In genomic region chr11:102008954-102009637, GRCm38 (mm10) we compare ENCODE assay signal across 16 mouse cellular contexts. TPM values are rescaled to one million over a fixed set of nuclear protein-coding genes. Genes with fewer than 3 reads are reported as not detected.
DNase-seq lines count a peak whose midpoint lies in the region; ATAC-seq and TF ChIP-seq lines count a peak whose summit lies in the region.
"Had no signal": no experiment of that assay in that cellular context is flagged by ENCODE, and none has a peak within 500 bp of the region (broad histone marks: within the 10 kb centered on the region; RNA-seq: fewer than 3 reads in every experiment).

No protein-coding gene starts in this region.

- H3K36me3 ChIP-seq in forebrain, embryonic 10.5 days (replicated peaks): peaks cover 96% of the 10 kb centered on the region
- H3K36me3 ChIP-seq in forebrain, postnatal 0 days (ENCODE audit: insufficient read depth): peaks cover 65% of the 10 kb centered on the region
- H3K36me3 ChIP-seq in liver, embryonic 16.5 days (ENCODE audit: control insufficient read depth, insufficient read depth): no peaks in the 10 kb centered on the region
- H3K36me3 ChIP-seq in hindbrain, embryonic 14.5 days (replicated peaks; ENCODE audit: control insufficient read depth, insufficient read depth): peaks cover 62% of the 10 kb centered on the region
- H3K36me3 ChIP-seq: embryonic facial prominence, embryonic 15.5 days had no signal

- DNase-seq in forebrain, embryonic 10.5 days (ENCODE audit: extremely low spot score, low spot score): no peak
- DNase-seq in forebrain, postnatal 0 days: no peak
- DNase-seq in liver: no peak
- DNase-seq in hindbrain, embryonic 14.5 days (ENCODE audit: low spot score): no peak
- peak; percentile 35 for DNase-seq in lung, postnatal 14 days
- DNase-seq in layer of hippocampus, adult 18-20 months (ENCODE audit: low spot score in 2 of 2): no peak
- DNase-seq in ovary, postnatal 14 days (ENCODE audit: low spot score): no peak
- DNase-seq: cerebellum, postnatal 10 days; kidney, postnatal 36 days had no signal

- H3K9ac ChIP-seq in forebrain, postnatal 0 days: no peak overlapping the region
- no peak overlapping the region for H3K9ac ChIP-seq in liver, embryonic 16.5 days (ENCODE audit: low read depth, low read length)
- no peak overlapping the region for H3K9ac ChIP-seq in hindbrain, embryonic 14.5 days
- H3K9ac ChIP-seq: embryonic facial prominence, embryonic 15.5 days had no signal

- no peak overlapping the region for H3K4me2 ChIP-seq in forebrain, postnatal 0 days (ENCODE audit: low read depth)
- H3K4me2 ChIP-seq in liver, embryonic 16.5 days (ENCODE audit: low read depth, low read length): no peak overlapping the region
- no peak overlapping the region for H3K4me2 ChIP-seq in hindbrain, embryonic 14.5 days (replicated peaks)
- H3K4me2 ChIP-seq: embryonic facial prominence, embryonic 15.5 days had no signal

- no peaks in the 10 kb centered on the region for H3K27me3 ChIP-seq in forebrain, embryonic 10.5 days (ENCODE audit: poor library complexity, severe bottlenecking)
- H3K27me3 ChIP-seq in forebrain, postnatal 0 days (ENCODE audit: insufficient read depth, low read length): no peaks in the 10 kb centered on the region
- no peaks in the 10 kb centered on the region for H3K27me3 ChIP-seq in liver, embryonic 16.5 days (ENCODE audit: control insufficient read depth, insufficient read depth, low read depth, low read length)
- no peaks in the 10 kb centered on the region for H3K27me3 ChIP-seq in hindbrain, embryonic 14.5 days (ENCODE audit: control insufficient read depth, insufficient read depth, low read length)
- H3K27me3 ChIP-seq: embryonic facial prominence, embryonic 15.5 days had no signal

- H3K4me3 ChIP-seq in forebrain, embryonic 10.5 days: no peak overlapping the region
- H3K4me3 ChIP-seq in forebrain, postnatal 0 days (ENCODE audit: low read depth, low read length): no peak overlapping the region
- no peak overlapping the region for H3K4me3 ChIP-seq in liver, embryonic 16.5 days (ENCODE audit: low read depth, low read length)
- no peak overlapping the region for H3K4me3 ChIP-seq in hindbrain, embryonic 14.5 days (replicated peaks; ENCODE audit: low read length)
- H3K4me3 ChIP-seq: embryonic facial prominence, embryonic 15.5 days had no signal

- H3K9me3 ChIP-seq in forebrain, embryonic 10.5 days: no peaks in the 10 kb centered on the region
- H3K9me3 ChIP-seq in forebrain, postnatal 0 days (ENCODE audit: low read length): no peaks in the 10 kb centered on the region
- no peaks in the 10 kb centered on the region for H3K9me3 ChIP-seq in liver, embryonic 16.5 days (replicated peaks; ENCODE audit: control insufficient read depth, low read length)
- H3K9me3 ChIP-seq in hindbrain, embryonic 14.5 days (ENCODE audit: control insufficient read depth, low read length): no peaks in the 10 kb centered on the region
- H3K9me3 ChIP-seq: embryonic facial prominence, embryonic 15.5 days had no signal

- WGBS in forebrain, embryonic 10.5 days: 90% methylated on average over 15 of the region's 15 CpGs
- WGBS in forebrain, postnatal 0 days: 79% methylated on average over 15 of the region's 15 CpGs
- WGBS in liver, embryonic 16.5 days (ENCODE audit: insufficient replicate concordance): 52% methylated on average over 15 of the region's 15 CpGs
- WGBS in hindbrain, embryonic 14.5 days: 78% methylated on average over 15 of the region's 15 CpGs

- ATAC-seq in forebrain, postnatal 0 days: no peak
- peak; percentile 11; the same call in 1 of the 2 replicates for ATAC-seq in liver, embryonic 16.5 days (ENCODE audit: low read depth)
- no peak for ATAC-seq in hindbrain, embryonic 14.5 days (ENCODE audit: low FRiP score)
- ATAC-seq: inflammation-experienced regulatory T-cells, adult 6 months had no signal

- peaks cover 31% of the 10 kb centered on the region for H3K4me1 ChIP-seq in forebrain, embryonic 10.5 days
- no peaks in the 10 kb centered on the region for H3K4me1 ChIP-seq in forebrain, postnatal 0 days (ENCODE audit: insufficient read depth)
- no peaks in the 10 kb centered on the region for H3K4me1 ChIP-seq in liver, embryonic 16.5 days (ENCODE audit: control insufficient read depth, low read depth, low read length)
- H3K4me1 ChIP-seq in hindbrain, embryonic 14.5 days (replicated peaks; ENCODE audit: control insufficient read depth, insufficient read depth, low read length): peaks cover 14% of the 10 kb centered on the region; the same call in 1 of the 2 replicates
- H3K4me1 ChIP-seq: embryonic facial prominence, embryonic 15.5 days had no signal

- TF ChIP-seq CTCF in forebrain, postnatal 0 days (IDR thresholded peaks at IDR 0.05; ENCODE audit: low read depth): no peak

- peak overlapping the region; percentile 77 for H3K27ac ChIP-seq in forebrain, embryonic 10.5 days
- H3K27ac ChIP-seq in forebrain, postnatal 0 days (ENCODE audit: low read depth, low read length): no peak overlapping the region
- H3K27ac ChIP-seq in liver, embryonic 16.5 days (ENCODE audit: low read length): no peak overlapping the region
- H3K27ac ChIP-seq in hindbrain, embryonic 14.5 days: peak overlapping the region; percentile 76; the same call in 1 of the 2 replicates
- H3K27ac ChIP-seq: embryonic facial prominence, embryonic 15.5 days had no signal

RNA-seq across cellular contexts. Expression of gene Mpp3, which starts 19.2 kb away (rescaled TPM):
- polyA plus RNA-seq in forebrain, embryonic 10.5 days (2016; fragmentation: Nextera tagmentation; extraction: Ambion mirVana): 13.5 and 16.1 TPM in 2 replicates
- total RNA-seq in forebrain, postnatal 0 days (2014; rRNA removed): 56.6 and 60.3 TPM in 2 replicates
- 45.5 and 46.4 TPM in 2 replicates for polyA plus RNA-seq in forebrain, postnatal 0 days (2015; fragmentation: Nextera tagmentation; extraction: Ambion mirVana)
- 0.28 and 0.76 TPM in 2 replicates for polyA plus RNA-seq in liver, embryonic 16.5 days (2015; fragmentation: Nextera tagmentation; extraction: Ambion mirVana)
- polyA plus RNA-seq in hindbrain, embryonic 14.5 days (2014; fragmentation: Nextera tagmentation; extraction: Ambion mirVana): 53.5 and 57.2 TPM in 2 replicates
- total RNA-seq in layer of hippocampus, adult 18-20 months (2021): 10 to 100 TPM; 85.5 to 88.9 TPM

RNA-seq across cellular contexts. Expression of gene Dusp3, which starts 22.3 kb away (rescaled TPM):
- polyA plus RNA-seq in forebrain, embryonic 10.5 days (2016; fragmentation: Nextera tagmentation; extraction: Ambion mirVana): 12.1 and 12.6 TPM in 2 replicates
- total RNA-seq in forebrain, postnatal 0 days (2014; rRNA removed): 32.8 and 35.5 TPM in 2 replicates
- 25.1 and 31.0 TPM in 2 replicates for polyA plus RNA-seq in forebrain, postnatal 0 days (2015; fragmentation: Nextera tagmentation; extraction: Ambion mirVana)
- 8.1 and 8.9 TPM in 2 replicates for polyA plus RNA-seq in liver, embryonic 16.5 days (2015; fragmentation: Nextera tagmentation; extraction: Ambion mirVana)
- polyA plus RNA-seq in hindbrain, embryonic 14.5 days (2014; fragmentation: Nextera tagmentation; extraction: Ambion mirVana): 24.0 and 24.7 TPM in 2 replicates
- total RNA-seq in layer of hippocampus, adult 18-20 months (2021): 100 to 1,000 TPM; 158 TPM

RNA-seq across cellular contexts. Expression of gene Cfap97d1, which starts 25.0 kb away (rescaled TPM):
- polyA plus RNA-seq in forebrain, embryonic 10.5 days (2016; fragmentation: Nextera tagmentation; extraction: Ambion mirVana): not detected in 2 replicates
- total RNA-seq in forebrain, postnatal 0 days (2014; rRNA removed): not detected in 2 replicates
- polyA plus RNA-seq in forebrain, postnatal 0 days (2015; fragmentation: Nextera tagmentation; extraction: Ambion mirVana): not detected in 2 replicates
- polyA plus RNA-seq in liver, embryonic 16.5 days (2015; fragmentation: Nextera tagmentation; extraction: Ambion mirVana): not detected in 2 replicates
- polyA plus RNA-seq in hindbrain, embryonic 14.5 days (2014; fragmentation: Nextera tagmentation; extraction: Ambion mirVana): not detected in 2 replicates
- total RNA-seq in layer of hippocampus, adult 18-20 months (2021): not detected
- total RNA-seq: ES-E14; gastrocnemius, adult 18-20 months; left cerebral cortex, postnatal 25 days had no signal
- polyA plus RNA-seq: embryonic facial prominence, embryonic 15.5 days; inflammation-experienced regulatory T-cells, adult 6 months; thymus, postnatal 0 days had no signal

RNA-seq across cellular contexts. Expression of gene Cd300lg, which starts 32.2 kb away (rescaled TPM):
- 0.14 and 0.23 TPM in 2 replicates for polyA plus RNA-seq in forebrain, embryonic 10.5 days (2016; fragmentation: Nextera tagmentation; extraction: Ambion mirVana)
- 0.69 and 0.86 TPM in 2 replicates for total RNA-seq in forebrain, postnatal 0 days (2014; rRNA removed)
- 0.15 and 0.30 TPM in 2 replicates for polyA plus RNA-seq in forebrain, postnatal 0 days (2015; fragmentation: Nextera tagmentation; extraction: Ambion mirVana)
- 0.68 and 0.87 TPM in 2 replicates for polyA plus RNA-seq in liver, embryonic 16.5 days (2015; fragmentation: Nextera tagmentation; extraction: Ambion mirVana)
- polyA plus RNA-seq in hindbrain, embryonic 14.5 days (2014; fragmentation: Nextera tagmentation; extraction: Ambion mirVana): 0.27 TPM in 1 of 2 replicates, not detected in the other
- total RNA-seq in layer of hippocampus, adult 18-20 months (2021): not detected
- total RNA-seq: ES-E14; left cerebral cortex, postnatal 25 days had no signal

RNA-seq across cellular contexts. Expression of gene Sost, which starts 42.3 kb away (rescaled TPM):
- not detected in 2 replicates for polyA plus RNA-seq in forebrain, embryonic 10.5 days (2016; fragmentation: Nextera tagmentation; extraction: Ambion mirVana)
- total RNA-seq in forebrain, postnatal 0 days (2014; rRNA removed): 0.31 TPM in 1 of 2 replicates, not detected in the other
- not detected in 2 replicates for polyA plus RNA-seq in forebrain, postnatal 0 days (2015; fragmentation: Nextera tagmentation; extraction: Ambion mirVana)
- not detected in 2 replicates for polyA plus RNA-seq in liver, embryonic 16.5 days (2015; fragmentation: Nextera tagmentation; extraction: Ambion mirVana)
- polyA plus RNA-seq in hindbrain, embryonic 14.5 days (2014; fragmentation: Nextera tagmentation; extraction: Ambion mirVana): not detected in 2 replicates
- under 1 TPM in 1 of 2 experiments, not detected in 1; 0.15 TPM for total RNA-seq in layer of hippocampus, adult 18-20 months (2021)
- total RNA-seq: ES-E14; gastrocnemius, adult 18-20 months; left cerebral cortex, postnatal 25 days had no signal
- polyA plus RNA-seq: inflammation-experienced regulatory T-cells, adult 6 months had no signal

Comparison
In these comparisons a context has a peak if more than half of its experiments do, and no peak if none do; other contexts are left out.
1. H3K27ac ChIP-seq: peak in forebrain, embryonic 10.5 days (single experiment) and hindbrain, embryonic 14.5 days (single experiment); none in forebrain, postnatal 0 days (single experiment) and liver, embryonic 16.5 days (single experiment).